Mouse (Mus musculus) layer of hippocampus, postnatal 25 days (tissue): Measurements from ENCODE around the gene Arhgap40. TPM values are rescaled to one million over a fixed set of nuclear protein-coding genes. Genes with fewer than 3 reads are reported as not detected.

ENCODE experiments used
- DNase-seq, 2 experiments: peaks; one replicate each; pipeline ENCODE4 v3.0.0; 2022; ENCODE audit warnings: mixed read lengths in 2 of 2, low spot score in 1 of 2; ENCODE audit errors: extremely low spot score in 1 of 2
- total RNA-seq, 2 experiments: library from RNA; stranded (reverse); gene quantifications; 2 replicates each; pipeline ENCODE4 v1.2.3; 2021

The Arhgap40 gene
- total RNA-seq, 2 experiments from 2014 or later = not detected

DNA sequence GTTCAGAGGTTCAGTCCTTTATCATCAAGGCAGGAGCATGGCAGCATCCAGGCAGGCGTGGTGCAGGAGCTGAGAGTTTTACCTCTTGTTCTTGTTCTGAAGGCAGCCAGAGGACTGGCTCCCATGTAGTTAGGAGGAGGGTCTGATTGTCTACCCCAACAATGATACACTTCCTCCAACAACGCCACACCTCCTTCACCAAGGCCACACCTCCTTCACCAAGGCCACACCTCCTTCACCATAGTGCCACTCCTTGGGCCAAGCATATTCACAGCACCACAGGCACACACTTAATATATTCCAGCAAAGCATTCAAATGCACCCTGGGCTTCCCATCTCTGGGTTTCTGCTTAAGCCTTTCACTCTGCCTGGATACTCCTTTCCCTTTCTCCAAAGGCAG is 32.7 kb downstream of the Arhgap40 start:
- DNase-seq = no peak

DNA sequence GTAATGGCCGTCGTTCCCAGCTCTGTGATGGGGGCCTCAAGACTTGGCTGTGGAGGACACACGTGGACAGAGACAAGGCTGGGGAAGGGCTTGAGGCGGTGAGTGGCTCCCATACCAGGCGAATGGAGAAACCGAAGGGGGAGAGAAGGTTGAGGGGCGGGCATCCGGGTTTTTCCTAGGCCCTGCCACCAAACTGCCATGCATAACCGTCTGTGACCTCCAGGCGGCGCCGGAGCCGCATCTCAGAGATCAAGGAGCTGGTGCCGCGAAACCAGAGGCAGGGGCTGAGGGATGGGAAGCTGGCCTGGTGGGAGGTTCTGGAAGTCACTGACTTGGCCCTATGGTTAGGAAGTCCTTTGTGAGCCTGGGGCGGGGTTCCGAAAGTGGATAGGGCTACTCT is 34.2 kb downstream of the Arhgap40 start:
- peak; percentile 72 to 88 for DNase-seq

DNA sequence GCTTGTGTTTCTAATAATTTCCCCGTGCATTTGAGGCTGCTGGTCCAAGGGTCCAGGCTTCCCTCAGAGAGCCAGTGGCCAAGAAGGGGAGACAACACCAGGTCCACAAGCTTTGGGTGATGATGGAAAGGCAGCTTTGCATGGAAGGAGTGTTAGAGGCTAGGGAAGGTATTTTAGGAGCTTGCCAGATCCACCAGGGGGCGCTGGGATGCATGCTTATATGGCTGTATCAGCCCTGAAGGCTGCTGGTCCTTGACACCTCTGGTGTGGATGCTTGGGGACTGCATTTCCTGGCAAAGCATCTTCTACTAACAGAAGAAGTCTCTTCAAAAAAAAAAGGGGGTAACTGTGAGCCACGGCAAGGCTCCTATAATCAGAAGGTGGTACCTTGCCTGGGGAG is 37.5 kb downstream of the Arhgap40 start:
- peak; percentile 72 to 98 for DNase-seq

DNA sequence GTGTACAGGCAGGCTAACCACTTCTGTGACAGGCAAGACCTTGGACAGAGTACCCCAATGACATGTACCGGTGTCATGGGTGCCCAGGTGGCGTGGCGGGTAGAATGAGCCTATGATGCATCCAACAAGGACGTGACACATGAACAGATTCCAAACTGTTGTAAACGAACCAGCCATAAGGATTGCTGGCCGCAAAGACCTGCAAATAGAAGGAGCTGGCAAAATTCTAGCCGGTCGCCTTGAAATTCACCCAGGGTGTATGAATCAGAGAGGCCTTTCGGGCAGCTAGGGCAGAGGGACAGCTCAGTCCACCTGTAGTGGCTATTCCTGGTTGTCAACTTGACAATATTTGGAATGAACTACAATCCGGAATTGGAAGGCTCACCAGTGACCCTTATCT is 41.8 kb downstream of the Arhgap40 start:
- DNase-seq = no peak

DNA sequence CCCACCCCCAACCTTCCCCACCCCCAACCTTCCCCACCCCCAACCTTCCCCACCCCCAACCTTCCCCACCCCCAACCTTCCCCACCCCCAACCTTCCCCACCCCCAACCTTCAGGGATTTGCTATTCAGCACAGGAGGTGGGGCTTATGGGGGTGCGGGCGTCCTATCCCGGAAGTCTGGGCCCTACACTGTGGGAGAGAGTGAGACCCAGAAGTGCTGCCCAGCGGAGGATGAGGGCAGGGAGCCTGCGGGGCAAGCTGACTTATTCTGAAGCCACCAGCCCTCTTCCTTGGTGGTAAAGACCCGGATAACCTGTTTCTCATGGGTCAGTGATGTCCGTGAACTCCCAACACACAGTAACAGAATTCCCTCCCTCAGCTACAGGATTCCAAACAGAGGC is 42.7 kb downstream of the Arhgap40 start:
- no peak for DNase-seq

DNA sequence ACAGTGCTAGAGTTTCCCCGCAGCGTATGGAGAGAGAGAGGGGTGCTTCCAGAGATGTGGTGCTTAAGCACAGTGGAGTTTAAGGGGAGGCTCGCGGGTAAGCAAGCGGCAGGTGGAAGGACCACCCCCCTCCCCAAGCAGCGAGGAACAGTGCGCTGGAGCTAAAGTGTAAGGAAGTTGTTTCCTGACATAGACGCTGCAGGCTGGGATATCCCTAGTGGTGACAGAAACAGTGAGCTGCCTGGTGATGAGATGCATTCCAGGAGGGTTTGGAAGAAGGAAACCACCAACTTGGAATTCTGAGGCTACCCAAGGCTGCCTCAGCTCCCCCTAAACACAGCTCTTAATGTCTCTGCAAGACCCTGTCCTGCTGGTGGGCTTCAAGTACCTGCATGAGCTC is 43.2 kb downstream of the Arhgap40 start:
- no peak for DNase-seq

DNA sequence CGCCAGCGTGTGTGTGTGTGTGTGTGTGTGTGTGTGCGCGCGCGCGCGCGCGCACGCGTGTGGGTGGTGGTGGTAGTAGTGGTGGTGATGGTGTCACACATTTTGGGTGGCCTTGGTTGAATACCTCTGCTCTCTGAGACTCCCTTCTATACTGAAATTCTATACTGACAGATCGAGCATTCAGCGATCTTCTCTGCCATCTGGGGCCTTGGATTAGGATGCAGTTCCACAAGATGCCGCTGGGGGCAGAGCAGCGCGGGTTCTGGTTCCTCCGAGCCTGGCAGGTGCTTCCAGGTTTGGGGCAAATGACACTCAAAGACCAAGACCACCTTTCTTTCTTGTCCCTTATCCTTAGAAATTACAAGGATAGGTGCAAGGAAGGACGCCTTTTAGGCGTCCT is 43.6 kb downstream of the Arhgap40 start:
- DNase-seq = peak; percentile 78 to 89

DNA sequence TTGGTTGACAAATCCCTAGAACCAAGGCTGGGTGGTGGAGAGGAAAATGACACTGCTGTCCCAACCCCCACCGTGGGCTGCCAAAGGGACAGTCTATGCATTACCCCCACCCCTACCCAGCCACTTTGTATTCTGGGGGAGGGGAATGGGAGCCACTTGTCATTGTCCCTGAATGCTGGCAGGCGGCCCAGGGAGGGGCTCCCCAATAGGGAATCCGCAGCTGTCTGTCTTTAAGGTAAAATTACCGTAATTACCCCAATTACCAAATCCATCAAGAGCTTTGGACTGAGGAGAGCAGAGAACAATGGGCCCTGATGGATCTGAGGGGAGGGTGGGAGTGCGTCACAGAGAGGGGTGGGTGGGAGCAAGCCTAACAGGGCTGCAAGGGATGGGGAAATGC is 44.2 kb downstream of the Arhgap40 start:
- no peak for DNase-seq

DNA sequence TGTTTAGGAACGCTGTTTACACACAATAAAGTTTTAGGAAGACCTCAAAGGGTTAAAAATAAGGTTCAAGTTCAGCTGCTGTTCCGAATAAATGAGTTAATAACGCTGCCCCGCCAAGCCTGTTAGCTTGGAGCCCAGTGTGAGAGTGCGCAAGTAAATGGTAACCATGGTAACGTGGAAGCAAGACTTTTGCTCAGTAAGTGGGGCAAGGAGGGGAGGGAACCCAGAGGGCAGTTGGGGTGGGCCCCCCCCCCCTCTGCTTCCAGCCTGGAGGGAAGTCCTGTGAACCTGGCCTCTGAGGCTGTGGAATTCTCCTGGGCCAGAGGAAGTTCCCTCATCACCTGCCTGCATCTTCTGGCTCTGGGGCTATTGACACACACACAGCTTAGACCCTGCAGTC is 47.3 kb downstream of the Arhgap40 start:
- DNase-seq = no peak

DNA sequence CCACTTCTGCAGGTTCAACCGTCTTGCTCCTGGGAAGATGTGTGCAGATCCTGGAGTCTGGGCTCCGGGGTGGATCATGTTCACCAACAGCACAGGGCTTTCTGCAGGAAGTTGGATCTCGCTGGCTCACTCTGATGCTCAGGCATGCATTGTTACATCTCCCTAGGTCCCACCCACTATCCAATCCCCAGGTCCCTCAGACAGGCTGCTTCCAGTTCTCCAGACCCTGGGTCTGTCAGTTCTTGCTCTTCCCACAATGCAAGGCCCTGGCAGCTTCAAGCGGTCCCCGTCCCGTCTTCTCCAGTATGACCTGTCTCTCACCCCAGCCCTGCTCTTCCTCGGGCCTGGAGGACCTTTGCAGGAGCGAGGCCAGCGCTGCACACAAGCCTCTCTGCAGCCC is 48.2 kb downstream of the Arhgap40 start:
- no peak for DNase-seq

DNA sequence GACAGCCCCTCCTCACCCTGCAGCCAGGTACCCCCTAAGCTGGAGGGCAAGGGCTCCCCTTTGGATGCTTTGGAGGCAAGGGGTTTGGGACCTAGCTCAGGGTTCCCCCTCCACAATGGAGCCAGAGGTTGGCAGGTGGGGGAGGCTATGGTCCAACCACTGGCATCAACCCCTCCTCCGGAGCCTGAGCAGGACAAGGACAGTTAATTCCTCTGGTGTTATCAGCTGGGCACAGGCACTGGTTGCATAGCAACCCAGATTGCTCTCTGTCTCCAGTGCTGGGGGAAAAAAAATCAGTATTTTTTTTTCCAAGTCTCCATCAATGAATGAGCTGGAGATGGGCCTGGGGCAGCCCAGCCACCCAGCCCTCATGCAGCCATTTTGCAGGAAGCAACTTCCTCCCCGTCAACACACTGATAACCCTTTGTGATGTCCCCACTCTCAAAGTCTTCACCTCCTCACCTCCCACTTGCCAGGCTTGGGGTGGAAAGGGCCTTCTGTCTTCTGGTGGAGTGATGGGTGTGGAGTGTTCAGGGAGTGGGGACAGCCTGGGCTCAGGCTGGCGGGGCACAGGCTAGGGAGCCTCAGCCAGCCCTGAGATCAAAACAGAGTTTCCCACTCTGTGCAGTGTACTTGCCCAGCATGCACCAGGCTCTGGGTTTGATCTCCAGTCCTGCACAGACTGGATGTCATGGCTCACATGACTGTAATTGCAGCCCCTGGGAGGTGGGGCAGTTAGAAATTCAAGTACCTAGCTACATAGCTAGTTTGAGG is 49.0 kb downstream of the Arhgap40 start:
- DNase-seq = no peak

DNA sequence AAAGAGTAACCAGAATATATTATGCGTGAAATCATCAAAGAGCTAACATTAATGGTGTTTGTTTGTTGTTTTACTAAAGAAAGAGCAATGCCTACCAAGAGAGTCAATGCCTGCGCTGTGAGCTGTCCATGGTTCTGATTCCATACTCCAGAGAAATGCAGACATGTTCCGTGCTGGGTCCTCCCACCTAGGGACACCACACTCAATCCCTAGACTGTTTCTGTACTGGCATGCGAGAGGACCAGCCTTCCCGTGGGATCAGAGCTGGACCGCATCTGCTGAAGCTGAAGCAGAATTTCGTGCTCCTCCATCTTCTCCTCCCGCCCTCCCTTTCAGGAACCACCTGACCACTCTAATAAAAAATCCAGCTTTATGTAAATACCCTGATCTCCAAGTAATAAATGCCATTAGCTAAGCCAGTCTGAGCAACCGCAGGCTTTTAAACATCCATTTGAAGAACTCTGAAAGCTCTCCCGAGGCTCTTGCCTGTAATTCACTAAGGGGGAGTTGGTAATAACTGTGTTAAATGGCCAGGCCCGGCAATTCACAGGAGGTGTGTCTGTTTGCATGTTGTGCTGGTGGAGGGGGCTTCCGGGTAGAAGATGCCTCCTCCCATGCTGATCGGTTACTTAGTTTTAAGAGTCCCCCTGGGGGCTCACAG is 58.0 kb downstream of the Arhgap40 start:
- DNase-seq = no peak

DNA sequence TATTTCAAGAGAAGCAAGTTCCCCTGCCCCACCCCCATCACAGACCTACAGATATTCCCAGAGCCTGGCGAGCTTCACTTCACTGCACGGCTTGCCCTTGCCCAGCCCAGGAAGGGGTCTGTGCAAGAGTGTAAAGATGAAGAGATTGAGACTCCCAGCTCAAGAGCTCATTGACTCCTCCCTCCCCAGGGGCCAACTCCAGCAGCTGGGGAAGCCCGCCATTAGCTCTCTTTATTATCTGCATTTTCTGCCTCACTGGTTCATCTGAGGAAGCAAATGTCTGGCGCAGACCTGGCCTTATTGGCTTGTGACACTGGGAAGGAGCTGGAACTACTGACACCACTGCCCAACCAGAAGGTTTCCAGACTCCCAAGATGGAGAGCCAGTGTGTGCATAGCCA is 67.4 kb downstream of the Arhgap40 start:
- no peak for DNase-seq

DNA sequence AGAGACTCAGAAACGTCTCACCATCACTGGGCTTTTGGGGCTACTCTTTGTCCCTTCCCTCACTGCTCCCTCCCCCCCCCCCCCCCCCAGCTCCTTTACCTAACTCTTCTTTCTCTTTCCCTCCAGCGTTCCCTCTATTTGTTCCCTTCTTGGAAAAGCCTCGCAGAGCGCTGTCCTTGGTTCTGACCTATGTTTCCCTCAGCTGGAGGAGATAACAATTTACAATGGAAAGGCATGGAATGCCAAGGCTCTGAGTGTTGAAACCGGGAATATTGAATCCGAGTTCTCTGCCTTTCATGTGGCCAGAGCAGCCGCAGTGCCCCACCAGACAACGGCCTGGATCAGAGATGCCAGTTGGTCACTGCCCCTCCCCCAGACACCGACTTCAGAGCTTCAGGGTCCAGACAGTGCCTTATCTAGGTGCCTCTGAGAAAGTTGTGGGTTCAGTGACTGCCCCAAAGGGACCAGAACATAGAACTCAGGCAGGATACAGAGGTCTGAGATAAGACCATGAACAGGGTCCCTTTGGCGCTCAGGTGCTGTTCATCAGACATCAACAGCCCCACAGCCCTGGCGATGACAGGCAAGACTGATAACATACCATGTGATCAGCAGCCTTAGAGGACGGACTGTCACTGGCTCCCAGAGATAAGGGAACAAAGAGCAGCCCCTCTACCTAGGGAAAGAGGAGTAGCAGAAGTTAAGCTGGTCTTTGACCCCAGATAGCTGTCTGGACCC is 72.2 kb downstream of the Arhgap40 start:
- DNase-seq = no peak

DNA sequence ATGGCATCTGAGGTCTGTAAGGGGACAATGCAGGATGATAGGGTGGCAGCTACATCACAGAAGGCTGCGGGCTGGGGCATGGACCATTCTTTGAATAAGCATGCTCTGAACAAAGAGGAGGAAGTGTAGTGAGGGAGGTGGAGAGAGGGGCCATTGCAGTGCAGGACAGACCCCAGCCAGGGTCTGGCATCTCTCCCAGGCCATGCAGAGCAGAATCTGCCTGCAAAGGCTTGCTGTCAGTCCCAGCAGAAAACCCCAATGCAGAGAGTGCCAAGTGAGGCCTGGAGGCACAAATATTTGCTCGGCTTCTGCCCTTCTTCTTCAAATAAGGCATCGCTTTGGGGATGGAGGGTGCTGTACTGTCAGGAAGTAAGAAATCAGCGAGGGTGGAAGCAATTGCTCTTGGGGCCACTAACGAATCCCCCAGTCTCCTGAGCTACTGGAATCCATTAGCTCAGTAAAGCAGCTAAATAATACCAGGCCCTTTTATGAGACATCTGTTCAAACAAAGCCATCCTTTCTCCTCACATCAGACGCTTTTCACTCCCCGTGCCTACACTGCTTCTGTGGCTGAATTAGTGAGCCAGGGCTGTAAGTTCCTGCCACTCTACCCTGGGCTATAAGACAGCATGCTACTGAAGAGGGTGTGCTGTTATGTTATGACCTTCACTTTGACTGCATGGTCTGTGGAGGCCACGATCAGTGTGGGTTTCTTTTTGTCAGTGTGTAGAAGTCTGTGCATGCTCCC is 76.1 kb downstream of the Arhgap40 start:
- no peak for DNase-seq

DNA sequence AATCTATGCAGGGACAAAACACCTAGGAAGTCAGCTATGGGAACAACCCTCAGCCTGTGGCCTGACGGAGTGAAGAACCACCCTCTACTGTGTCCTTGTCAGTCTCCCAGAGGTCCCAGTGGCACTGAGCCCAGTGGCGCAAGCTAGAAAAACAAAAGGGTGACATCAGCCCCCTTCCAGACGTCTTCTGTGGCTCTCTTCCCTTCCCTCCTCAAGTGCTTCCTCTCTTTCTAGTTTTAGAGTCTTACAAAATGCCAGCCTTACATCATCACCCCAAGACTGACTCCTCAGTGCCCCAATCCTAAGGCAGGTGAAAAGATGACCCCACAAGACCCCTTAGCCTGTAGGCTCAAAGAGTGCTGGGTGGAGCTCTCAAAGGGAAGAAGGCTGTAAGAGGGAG is 77.9 kb downstream of the Arhgap40 start:
- no peak for DNase-seq

DNA sequence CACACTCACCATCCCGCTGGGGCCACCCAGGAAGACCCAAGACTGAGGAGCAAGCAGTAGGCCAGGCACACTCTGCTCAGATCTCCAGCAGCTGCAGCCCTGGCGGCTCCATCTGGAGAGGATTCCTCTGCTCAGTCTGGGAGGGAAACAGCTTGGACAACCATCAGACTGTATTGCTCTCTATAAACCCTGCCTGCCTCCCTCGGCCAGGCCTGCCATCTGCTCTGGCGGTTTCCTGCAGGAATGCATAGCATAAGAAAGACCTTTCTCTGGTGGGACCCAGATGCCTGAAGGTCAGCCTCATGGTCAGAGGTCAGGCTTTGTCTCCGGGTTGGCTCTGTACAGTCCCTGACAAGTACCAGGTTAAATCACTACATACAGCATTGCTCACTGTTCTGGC is 78.7 kb downstream of the Arhgap40 start:
- DNase-seq = no peak

DNA sequence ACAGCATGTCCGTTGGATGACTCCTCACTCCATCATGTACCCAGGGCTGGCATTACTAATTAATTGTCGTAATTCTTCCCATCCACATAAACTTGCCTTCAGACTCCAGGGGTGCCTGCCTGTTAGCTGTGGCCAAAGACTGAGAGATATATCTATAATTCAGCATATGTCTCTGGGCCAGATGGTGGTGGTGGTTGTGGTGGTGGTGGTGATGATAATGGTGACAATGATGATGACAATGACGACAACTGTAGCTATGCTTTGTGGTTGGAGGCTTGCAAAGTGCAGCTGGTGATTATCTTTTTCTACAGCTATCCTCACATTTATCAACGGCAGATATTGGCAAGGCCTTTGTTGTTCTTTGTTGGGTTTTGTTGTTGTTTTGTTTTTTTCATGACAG is 80.8 kb downstream of the Arhgap40 start:
- DNase-seq = no peak

DNA sequence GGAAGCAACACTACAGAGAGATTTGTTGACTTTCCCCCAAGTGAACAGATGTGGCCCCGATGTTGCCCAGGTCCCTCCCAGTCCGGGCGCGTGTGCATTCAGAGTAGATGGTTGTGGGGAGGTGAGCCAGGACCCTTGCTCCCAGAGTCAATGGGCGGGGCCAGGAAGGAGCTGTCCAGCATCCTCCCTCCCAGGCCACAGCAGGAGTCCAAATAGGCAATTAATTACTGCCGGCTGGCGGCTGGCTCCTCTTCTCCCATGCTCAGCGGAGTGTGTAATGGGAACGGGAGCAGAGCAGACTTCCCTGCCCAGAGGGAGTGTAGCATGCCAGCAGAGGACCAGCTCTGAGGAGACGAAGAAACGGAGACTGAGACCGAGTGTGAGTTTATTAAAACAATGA is 82.5 kb downstream of the Arhgap40 start:
- DNase-seq = no peak

DNA sequence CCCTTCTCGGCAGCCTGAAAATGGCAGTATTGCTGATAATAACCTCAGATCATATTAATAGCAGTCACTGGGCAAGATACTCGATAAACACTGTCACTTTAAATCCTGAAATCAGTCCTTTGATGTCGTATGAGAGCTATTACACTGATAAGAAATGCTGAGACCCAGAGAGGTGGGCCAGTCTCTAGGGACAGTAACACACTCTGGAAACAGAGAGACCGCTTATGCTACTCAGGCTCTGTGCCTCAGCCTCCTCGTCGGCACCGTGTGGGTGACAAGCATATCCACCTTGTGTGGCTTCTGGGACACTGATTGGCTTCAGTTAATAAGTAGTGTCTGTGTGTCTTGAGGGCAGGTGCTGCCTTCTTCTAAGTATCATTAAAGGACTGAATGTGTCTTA is 83.0 kb downstream of the Arhgap40 start:
- DNase-seq = no peak

DNA sequence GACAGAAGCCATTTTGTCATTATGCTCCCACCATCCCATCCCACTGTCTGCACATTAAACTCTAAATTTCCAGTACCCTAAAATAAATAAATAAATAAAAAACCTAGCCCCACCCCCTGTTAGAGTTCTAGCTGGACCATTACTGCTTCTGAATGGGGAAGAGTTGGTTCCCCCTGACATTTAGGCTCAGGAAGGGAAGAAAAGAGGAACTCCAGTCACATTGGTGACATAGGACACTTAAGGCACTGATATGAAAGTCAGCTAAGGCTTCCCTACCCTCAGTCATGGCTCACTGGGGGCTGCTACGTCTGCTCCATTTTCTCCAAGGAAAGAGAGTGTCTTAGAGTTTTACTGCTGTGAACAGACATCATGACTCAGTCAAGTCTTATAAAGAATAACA is 84.2 kb downstream of the Arhgap40 start:
- no peak for DNase-seq
